Mouse (Mus musculus) limb, embryonic 14.5 days (tissue): ENCODE data around the gene Zfp865. TPM values are rescaled to one million over a fixed set of nuclear protein-coding genes. Genes with fewer than 3 reads are reported as not detected.

Experiments used
- ATAC-seq: fragments of 200-750 bp; cut with Nextera tagmentation; 2 replicates; pipeline ENCODE4 v1.8.0; 2017; ENCODE audit warnings: low read depth, moderate number of reproducible peaks, moderate TSS enrichment; ENCODE audit not compliant: low FRiP score
- DNase-seq: peaks from one replicate; pipeline ENCODE4 v3.0.0-alpha.2; 2015; ENCODE audit warnings: low spot score
- H3K27ac ChIP-seq: fragments of 300-500 bp; sonication (generic); replicated peaks from 2 replicates; pipeline ENCODE4 v1.5.1; 2014; ENCODE audit warnings: low read depth, mild to moderate bottlenecking, low read length, moderate library complexity, mixed read lengths
- H3K27me3 ChIP-seq: fragments of 300-500 bp; sonication (generic); 2 replicates; pipeline ENCODE4 v1.6.1; 2014; ENCODE audit warnings: low read length, mixed read lengths; ENCODE audit not compliant: control insufficient read depth, insufficient read depth
- H3K36me3 ChIP-seq: fragments of 300-500 bp; sonication (generic); 2 replicates; pipeline ENCODE4 v1.6.1; 2014; ENCODE audit warnings: mild to moderate bottlenecking, low read length, moderate library complexity, mixed read lengths; ENCODE audit not compliant: control insufficient read depth, insufficient read depth
- H3K4me1 ChIP-seq: fragments of 300-500 bp; sonication (generic); 2 replicates; pipeline ENCODE4 v1.6.1; 2014; ENCODE audit warnings: antibody characterized with exemption, low read length, mixed read lengths; ENCODE audit not compliant: control insufficient read depth, insufficient read depth
- H3K4me2 ChIP-seq: fragments of 300-500 bp; sonication (generic); replicated peaks from 2 replicates; pipeline ENCODE4 v1.6.1; 2014; ENCODE audit warnings: low read depth, mild to moderate bottlenecking, low read length, moderate library complexity; ENCODE audit not compliant: severe bottlenecking
- H3K4me3 ChIP-seq: fragments of 300-500 bp; sonication (generic); replicated peaks from 2 replicates; pipeline ENCODE4 v1.5.1; 2014; ENCODE audit warnings: low read length
- H3K9ac ChIP-seq: fragments of 300-500 bp; sonication (generic); 2 replicates; pipeline ENCODE4 v1.6.1; 2014; ENCODE audit warnings: mild to moderate bottlenecking, low read depth, low read length, moderate library complexity; ENCODE audit not compliant: severe bottlenecking
- H3K9me3 ChIP-seq: fragments of 300-500 bp; sonication (generic); 2 replicates; pipeline ENCODE4 v1.6.1; 2016; ENCODE audit warnings: low read length; ENCODE audit not compliant: control insufficient read depth
- POLR2A ChIP-seq: fragments of 200-500 bp; IDR thresholded peaks from 2 replicates; pipeline ENCODE4 v1.8.0; 2012; ENCODE audit warnings: inconsistent platforms, mild to moderate bottlenecking, moderate library complexity, borderline replicate concordance; ENCODE audit not compliant: insufficient read depth, insufficient read length; ENCODE audit errors: extremely low read depth
- WGBS: fragments of 180-500 bp; shearing (Covaris S2); extraction: QIAGEN DNeasy Blood & Tissue Kit; methylation state at CpG from one replicate; pipeline ENCODE4 v1.1.7; 2014; 5-methylcytosine and 5-hydroxymethylcytosine counted together
- polyA plus RNA-seq, 2 experiments: library from polyadenylated mRNA; depleted of rRNA in 1 of 2; stranded (reverse) in 1 of 2; unstranded in 1 of 2; fragments of >200 nt; fragmentation: Nextera tagmentation in 1 of 2; extraction: Ambion mirVana in 1 of 2; gene quantifications; 2 replicates each; pipeline versions ENCODE4 v1.2.1 to v1.2.3; 2012 to 2014

Zfp865 gene
- polyA plus RNA-seq, 2 experiments: 6.6 to 53.2 TPM

DNA sequence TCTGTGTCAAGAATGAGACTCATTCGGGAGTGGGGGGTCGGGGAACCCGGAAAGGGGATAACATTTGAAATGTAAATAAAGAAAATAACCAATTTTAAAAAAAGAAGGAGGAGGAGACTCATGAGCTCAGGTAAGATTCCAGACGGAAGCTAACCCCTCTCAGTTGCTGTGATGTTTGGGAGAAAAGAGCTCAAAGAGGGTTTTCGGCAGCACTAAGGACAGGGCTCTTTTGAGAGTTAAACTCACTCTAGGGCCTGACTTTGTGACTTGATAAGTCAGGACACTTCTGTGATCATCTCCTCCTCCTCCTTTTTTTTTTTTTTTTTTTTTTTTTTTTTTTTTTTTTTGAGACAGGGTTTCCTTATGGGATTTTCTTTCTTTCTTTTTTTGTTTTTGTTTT lies 18.8 kb downstream of the Zfp865 start:
- DNase-seq: no peak
- peaks cover 7% of the 10 kb centered on the region; the same call in 1 of the 2 replicates for H3K9me3 ChIP-seq
- no peak overlapping the region for H3K27ac ChIP-seq
- no peak for TF ChIP-seq POLR2A
- H3K4me3 ChIP-seq: peak overlapping the region; percentile 50
- H3K27me3 ChIP-seq: no peaks in the 10 kb centered on the region
- WGBS: 36% methylated on average over 5 of the region's 5 CpGs
- H3K4me2 ChIP-seq: peak overlapping the region; percentile 49
- H3K4me1 ChIP-seq: peaks cover 3% of the 10 kb centered on the region; the same call in 1 of the 2 replicates
- H3K9ac ChIP-seq: peak overlapping the region; percentile 64; the same call in 1 of the 2 replicates
- no peak for ATAC-seq
- H3K36me3 ChIP-seq: peaks cover 25% of the 10 kb centered on the region

DNA sequence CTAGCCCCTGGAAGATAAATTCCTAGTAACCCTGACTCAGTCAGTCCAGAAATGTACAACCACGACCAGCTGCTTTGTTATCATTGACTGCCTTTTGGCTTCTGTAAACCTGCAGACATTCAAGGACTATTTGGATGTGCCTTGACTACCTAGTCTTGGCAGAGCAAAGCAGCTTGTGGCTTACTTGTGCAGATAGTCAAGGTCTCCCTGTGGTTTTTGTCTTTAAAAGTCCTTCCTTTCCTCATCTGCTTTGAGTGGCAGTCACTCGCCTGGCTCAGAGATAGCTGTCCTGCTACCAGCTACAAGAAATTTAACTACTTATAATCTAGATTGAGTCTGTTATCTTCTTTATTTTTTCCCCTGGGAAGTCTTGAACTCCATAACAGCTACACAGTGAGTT lies 24.8 kb downstream of the Zfp865 start:
- no peak for ATAC-seq
- H3K9ac ChIP-seq: no peak overlapping the region
- H3K4me2 ChIP-seq: no peak overlapping the region
- no peaks in the 10 kb centered on the region for H3K4me1 ChIP-seq
- no peak for TF ChIP-seq POLR2A
- DNase-seq: no peak
- no peak overlapping the region for H3K27ac ChIP-seq
- 82% methylated on average over 2 of the region's 2 CpGs for WGBS
- no peak overlapping the region for H3K4me3 ChIP-seq
- H3K27me3 ChIP-seq: no peaks in the 10 kb centered on the region
- no peaks in the 10 kb centered on the region; the same call in 1 of the 2 replicates for H3K36me3 ChIP-seq
- H3K9me3 ChIP-seq: no peaks in the 10 kb centered on the region

DNA sequence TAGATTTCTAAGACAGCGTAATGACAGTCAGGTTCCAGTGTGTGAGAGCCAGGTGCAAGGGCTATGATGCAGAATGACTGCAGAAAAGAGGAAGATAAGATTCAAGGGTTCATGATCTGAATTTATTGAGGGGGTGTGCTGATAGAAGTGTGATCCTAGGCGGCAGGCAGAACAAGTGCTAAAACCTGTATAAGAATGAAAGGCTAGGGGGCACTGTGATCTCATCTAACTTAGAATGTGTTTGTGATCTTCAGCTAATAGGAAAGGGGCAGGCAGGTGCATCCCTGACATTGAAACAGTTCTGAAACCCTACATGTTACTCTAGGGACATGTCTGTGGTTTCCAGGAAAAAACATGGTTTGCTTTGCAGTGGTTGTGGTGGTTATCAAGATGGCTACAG lies 25.9 kb downstream of the Zfp865 start:
- 71% methylated on average over 2 of the region's 2 CpGs for WGBS
- H3K4me3 ChIP-seq: no peak overlapping the region
- no peaks in the 10 kb centered on the region for H3K9me3 ChIP-seq
- H3K4me1 ChIP-seq: peaks cover 7% of the 10 kb centered on the region
- ATAC-seq (no peak), DNase-seq (no peak)
- no peaks in the 10 kb centered on the region for H3K27me3 ChIP-seq
- TF ChIP-seq POLR2A: no peak
- no peak overlapping the region for H3K9ac ChIP-seq
- no peak overlapping the region for H3K27ac ChIP-seq
- H3K4me2 ChIP-seq: no peak overlapping the region
- H3K36me3 ChIP-seq: no peaks in the 10 kb centered on the region

DNA sequence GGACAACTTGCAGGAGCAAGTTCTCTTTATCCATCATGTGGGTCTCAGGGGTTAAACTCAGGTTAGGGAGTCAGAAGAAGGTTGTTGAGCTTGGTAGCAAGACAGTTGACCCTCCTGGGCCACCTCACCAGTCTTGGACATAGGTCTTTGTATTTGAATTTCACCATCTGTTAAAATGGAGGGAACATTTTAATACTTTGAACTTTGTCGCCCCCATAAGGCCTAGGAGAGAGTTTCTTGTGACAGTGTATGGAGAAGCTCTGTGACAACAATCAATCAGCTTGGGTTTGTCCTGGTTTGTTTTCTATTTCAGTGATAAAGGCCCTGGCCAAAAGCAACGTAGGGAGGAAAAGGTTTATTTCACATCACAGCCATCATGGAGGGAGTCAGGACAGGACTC lies 27.1 kb downstream of the Zfp865 start:
- 22% methylated on average over 2 of the region's 2 CpGs for WGBS
- H3K4me2 ChIP-seq: no peak overlapping the region
- no peaks in the 10 kb centered on the region for H3K9me3 ChIP-seq
- H3K36me3 ChIP-seq: no peaks in the 10 kb centered on the region
- TF ChIP-seq POLR2A: no peak
- DNase-seq (peak; percentile 34), ATAC-seq (no peak)
- peaks cover 7% of the 10 kb centered on the region; the same call in 1 of the 2 replicates for H3K27me3 ChIP-seq
- H3K9ac ChIP-seq: no peak overlapping the region
- H3K4me3 ChIP-seq: no peak overlapping the region
- peaks cover 11% of the 10 kb centered on the region for H3K4me1 ChIP-seq
- H3K27ac ChIP-seq: no peak overlapping the region

DNA sequence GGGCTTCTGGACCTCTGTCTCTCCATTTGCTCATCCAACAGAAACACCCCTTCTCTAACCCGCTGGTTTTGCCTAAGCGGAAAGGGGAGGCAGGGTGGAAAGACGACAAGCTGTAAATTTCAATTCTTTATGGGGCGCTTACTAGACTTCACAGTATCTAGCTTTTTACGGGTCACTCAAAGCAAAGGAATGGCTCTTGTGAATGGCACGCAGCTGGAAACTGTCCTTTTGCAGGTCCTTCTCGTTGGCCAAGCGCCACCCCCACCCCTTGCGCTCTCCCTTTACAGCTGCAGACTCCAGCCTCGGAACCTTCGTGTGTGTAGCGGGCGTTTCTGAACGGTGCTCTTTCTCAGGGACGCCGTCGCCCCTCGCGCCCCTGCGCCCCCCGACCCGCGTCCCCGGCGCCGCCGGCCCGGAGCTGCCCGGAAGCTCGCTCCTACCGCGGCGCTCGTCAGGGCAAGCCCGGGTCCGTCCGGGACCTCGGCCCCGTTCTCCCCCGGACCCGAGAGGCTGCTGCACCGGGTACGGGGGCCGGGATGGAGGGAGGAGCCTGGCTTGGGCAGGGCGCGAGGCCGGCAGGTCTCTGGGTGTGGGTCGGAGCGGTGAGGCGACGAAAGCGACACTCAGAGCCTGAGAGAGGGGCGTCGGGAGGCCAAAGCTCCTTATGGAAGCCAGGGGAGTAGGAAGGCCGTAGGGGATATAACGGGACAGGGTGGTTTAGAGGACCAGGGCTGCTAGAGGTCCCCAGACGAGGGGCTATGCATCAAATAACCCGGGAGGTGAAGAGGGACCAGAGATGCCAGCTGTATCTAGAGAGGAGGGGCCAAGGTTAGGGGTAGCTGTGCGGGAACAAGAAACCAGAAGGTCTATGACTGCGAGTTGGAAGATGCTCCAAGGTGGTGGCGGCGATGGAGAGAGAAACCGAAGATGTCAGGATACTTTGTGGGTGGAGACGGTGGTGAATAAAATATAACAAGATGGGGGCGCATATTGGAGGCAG lies 31.3 kb downstream of the Zfp865 start, which contains the start of gene Zfp580:
Gene Zfp580, plus strand, starts transcription at position 346 of the 1,000 bp plus-strand sequence.
- Histone ChIP-seq H3K4me2 (peak within 1 kb of the TSS; percentile 94), H3K36me3 (no peaks in the 10 kb centered on the region), H3K4me1 (peaks cover 34% of the 10 kb centered on the region), H3K27me3 (peaks cover 48% of the 10 kb centered on the region), H3K27ac (peak within 1 kb of the TSS; percentile 53), H3K9ac (peak within 1 kb of the TSS; percentile 92), H3K4me3 (peak within 1 kb of the TSS; percentile 81), H3K9me3 (no peaks in the 10 kb centered on the region)
- 2% methylated on average over 63 of the region's 65 CpGs for WGBS
- peak; percentile 84 for ATAC-seq
- peak; percentile 57 for DNase-seq
- TF ChIP-seq POLR2A: 0 out of 2 replicates have a peak, but pooled peaks have one; percentile 34
